Mouse (Mus musculus): ENCODE measurements around the gene Matn4.
"Not testable (repeated sequence)": the region's sequence is repeated elsewhere in the genome, so short reads cannot be mapped to it uniquely, and the experiment has no call there.

Gene Matn4

DNA sequence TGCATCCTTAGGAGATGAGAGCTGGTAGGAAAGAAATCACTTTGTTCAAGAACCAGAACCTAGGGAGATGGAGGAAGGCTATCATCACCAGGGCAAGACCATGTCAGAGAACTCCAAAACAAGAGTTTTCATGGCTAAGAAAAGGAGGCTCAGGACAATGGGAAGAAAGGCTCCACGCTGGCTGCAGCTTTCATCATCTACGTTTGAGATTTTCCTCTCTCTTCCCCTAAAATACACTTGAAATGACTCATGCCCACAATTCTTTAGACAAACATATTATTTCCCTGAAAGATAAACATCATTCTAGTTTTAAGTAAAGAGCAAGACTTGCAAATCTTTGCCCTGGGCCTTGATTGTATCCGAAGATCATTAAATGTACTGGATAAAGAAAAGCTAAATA, 33.6 kb downstream of the Matn4 start:
- no peak for DNase-seq (ENCODE audit: low spot score)

DNA sequence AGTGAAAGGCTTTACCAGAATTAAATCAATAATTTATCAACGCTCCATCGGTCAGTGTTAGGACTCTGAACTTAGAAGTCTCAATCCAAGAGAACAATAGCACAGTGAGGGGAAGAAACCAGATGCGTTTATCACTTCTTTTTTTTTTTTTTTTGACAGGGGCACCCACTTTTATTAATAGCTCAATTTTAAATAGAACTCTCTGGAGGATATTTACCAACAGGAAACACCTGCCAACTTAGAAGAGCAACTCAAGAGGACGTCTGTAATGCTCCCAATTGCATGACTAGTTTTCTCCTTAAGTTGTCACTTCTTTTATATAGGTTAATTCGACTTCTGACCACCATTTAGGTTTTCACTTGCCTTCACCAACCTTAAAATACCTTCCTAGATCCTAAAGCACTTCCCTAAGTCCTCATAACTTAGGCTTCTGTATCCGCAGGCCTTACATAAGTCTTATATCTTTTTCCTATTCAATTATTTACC, 36.3 kb downstream of the Matn4 start:
- no peak for DNase-seq (ENCODE audit: low spot score)

DNA sequence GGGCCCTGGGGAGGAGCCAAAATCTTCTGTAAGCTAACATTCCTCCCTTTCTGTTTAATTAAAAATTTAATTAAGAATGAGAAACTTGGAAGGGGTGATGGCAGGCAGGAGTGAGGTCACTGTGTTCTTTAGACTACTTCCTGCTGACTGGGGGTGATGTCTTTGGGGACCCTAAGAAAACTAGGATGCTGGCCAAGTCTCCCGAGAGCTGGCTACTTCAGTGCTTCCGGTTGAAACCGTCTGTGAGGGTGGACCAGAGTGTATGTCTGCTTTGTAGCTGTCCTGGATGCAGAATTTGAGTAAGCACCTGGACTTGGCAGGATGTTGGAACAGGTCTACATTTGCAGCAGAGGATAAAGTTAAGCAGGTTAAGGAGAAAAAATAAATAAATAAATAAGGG, 38.0 kb downstream of the Matn4 start:
- no peak for DNase-seq (ENCODE audit: low spot score)

DNA sequence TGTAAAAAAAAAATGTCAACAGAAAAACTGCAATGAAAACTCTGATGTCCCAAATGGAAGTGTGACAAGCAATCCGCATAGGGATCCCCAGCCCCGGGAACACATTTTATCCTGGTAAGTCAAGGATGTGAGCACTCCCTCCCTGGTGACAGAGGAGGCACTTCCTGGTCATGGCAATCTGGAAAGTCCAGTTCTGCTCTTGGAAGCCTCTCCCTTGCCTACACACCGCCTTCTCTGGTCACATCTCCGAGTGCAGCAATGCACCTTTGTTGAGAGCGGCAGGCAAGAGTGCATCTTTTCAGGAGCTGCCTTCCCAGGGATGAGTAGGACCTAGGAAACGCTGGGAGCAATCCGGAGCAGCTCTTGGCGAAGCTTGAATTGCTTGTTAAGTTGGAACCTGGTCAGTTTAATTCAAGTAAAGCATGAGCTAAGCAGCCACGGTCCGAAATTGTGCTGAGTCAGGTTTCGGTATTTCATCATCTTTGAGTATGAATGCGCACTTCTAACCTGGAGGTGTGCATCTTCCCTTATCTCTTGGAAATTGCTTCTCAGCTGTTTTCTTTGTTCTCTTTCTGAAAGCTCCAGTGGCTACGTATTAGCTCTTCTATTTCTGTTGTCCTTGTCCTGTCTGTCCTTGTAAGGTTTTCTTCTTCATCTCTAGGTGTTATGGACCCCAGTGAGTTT, 43.8 kb downstream of the Matn4 start:
- no peak for DNase-seq (ENCODE audit: low spot score)

DNA sequence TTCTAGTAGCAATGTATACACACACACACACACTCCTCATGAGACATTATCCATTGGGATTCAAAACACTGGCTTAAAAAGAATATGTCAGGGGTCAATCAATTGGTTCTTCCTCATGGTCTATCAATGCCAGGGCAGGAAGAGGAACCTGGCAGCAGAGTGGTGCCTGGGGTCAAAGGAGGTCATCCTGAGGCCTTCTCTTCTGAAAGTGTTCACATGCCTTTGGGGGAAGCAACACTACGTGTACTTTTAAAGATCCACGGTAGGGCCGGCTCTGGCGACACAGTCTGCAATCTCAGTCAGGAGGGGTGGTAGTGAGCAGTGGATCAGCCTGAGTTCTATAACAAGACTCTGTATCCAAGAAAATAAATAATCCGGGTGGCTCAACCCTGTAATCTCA, 45.3 kb downstream of the Matn4 start:
- DNase-seq (ENCODE audit: low spot score) = no peak

DNA sequence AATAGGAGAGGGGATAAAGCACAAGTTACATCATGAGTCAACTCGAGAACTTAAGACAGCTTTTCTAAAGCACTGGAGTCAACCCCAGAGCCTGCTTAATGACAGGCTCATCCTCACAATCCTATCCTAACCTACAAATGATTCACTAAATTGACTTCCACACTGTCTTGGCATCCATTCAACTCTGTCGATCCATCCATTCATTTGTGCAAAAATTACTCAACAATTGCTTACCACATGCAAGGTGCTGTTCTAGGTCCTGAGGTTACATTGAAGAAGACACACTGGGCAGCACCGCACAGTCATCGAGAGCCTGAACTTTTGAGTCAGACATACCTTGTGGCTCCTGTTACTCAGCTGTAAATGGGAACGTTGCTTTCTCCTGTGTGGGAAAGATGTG, 45.9 kb downstream of the Matn4 start:
- no peak for DNase-seq (ENCODE audit: low spot score)

DNA sequence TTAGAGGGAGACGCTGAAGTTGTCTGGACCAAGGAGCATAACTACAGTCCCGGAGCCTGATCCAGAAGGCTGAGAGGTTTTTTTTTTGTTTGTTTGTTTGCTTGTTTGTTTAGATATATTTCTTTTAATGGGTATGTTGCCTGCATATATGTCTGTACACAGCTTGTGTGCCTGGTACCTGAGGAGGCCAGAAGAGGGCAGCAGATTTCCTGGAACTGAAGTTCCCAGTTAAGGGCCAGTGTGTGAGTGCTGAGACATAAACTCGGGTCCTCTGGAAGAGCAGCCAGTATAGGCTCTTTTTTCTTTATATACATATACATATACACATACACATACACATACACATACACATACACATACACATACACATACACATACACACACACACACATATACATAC, 46.6 kb downstream of the Matn4 start:
- no peak for DNase-seq (ENCODE audit: low spot score)

DNA sequence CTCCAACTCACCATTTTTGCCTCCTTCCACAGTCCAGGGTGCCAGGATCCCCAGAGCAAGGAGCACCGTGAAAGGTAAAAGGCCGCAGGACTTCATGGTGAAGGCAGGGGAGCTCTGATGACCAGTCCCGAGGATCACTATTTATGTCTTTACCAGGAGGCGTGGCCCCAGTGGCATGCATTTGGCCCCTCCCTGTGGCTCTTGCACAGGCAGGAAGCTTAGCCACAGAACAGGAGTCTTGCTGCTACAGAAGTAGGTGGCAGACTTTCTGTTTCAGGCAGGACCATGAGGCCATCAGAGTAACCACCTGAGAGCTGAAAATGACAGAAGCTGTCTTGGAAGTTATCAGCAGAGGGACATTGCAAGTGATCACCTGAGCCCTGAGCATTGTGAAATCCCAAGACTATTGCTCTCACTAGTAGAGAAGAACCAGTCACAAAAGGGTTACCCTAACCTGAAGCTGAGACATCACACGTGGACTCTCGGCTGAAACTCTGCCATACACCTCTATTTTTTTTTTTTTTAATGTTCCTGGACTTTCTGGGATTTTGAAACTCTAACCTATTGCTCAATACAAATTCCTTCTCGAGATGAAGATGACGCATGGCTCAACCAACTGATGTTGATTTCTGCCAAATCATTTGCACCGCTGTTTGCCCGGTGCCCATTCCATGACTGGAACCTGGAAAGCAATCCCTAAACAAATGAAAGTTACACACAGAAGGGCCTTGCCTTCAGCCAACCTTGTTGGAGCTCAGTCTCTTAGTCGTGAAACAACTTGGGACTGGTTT, 48.6 kb downstream of the Matn4 start:
- DNase-seq (ENCODE audit: low spot score) = no peak

DNA sequence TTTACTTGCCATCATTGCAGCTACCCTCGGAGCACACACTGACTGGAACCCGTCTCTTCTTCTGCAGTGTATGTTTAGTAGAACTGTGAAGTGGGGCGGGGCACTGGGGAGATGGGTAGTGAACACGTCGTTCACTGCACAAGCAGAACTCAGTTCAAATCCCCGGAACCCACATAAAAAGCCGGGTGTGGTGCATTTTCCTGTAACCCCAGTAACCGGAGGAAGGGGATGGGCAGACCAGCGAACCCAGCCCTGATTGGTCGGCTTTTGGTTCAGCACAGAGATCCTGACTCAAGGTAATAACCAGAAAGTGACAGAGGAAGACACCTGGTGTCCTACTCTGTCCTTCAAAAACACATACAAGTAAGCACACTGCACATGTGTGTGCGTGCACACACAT, 51.6 kb downstream of the Matn4 start:
- DNase-seq (ENCODE audit: low spot score) = no peak

DNA sequence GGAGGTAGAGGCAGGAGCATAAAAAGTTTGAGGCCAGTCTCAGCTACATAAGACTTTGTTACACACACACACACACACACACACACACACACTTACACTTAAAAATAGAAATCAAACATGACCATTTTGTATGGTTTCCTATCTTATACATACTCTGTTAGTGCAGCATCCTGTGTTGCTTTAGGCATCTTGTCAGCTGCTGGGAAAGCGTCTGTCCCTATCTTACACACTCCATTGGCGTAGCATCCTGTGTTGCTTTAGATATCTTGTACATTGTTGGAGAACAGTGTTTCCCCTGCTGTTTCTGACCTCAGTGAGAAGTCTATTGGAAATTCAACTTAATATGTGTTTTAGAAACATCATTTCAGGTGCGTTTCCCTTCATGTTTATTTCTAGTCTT, 52.3 kb downstream of the Matn4 start:
- no peak for DNase-seq (ENCODE audit: low spot score)

DNA sequence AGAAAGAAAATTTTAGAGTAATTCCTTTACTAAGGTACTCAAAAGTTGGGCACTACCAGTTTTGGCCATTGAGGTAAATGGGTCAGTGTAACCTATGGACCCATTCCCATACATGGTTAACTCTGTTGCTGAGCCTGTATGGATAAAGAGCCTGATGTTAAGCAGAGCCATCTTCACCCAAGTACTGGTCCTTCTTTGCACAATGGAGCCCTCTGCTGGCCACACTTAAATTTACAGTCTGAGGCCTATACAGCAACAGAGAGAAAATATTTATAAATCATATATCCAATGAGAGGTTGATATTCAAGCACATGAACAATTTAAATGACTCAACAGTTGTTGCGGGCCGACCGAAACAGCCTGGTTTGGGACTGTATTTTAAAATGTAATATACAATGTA, 56.0 kb downstream of the Matn4 start:
- DNase-seq (ENCODE audit: low spot score) = no peak

DNA sequence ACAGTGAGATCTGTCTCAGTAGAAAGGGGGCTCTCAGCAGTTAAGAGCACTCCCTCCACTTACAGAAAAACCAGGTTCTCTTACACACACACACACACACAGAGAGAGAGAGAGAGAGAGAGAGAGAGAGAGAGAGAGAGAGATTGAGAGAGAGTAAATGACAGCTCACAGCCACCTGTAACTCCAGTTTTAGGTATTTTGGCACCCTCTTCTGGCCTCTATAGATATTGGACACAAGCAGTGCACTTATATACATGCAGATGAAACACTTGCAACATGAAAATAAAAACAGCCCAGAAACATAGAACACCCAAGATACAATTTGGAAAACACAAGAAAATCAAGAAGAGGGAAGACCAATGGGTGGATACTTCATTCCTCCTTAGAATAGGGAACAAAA, 57.3 kb downstream of the Matn4 start:
- not testable (repeated sequence) for DNase-seq (ENCODE audit: low spot score)

DNA sequence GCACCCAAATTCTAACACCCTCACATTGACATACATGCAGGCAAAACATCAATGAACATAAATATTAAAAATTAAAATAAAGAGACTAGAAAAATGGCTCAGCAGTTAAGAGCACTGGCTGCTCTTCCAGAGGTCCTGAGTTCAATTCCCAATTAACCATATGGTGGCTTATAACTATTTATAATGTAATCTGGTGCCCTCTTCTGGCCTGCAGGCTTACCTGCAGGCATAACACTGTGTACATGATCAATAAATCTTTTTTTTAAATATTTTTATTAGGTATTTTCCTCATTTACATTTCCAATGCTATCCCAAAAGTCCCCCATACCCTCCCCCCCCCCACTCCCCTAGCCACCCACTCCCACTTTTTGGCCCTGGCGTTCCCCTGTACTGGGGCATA, 61.2 kb downstream of the Matn4 start:
- not testable (repeated sequence) for DNase-seq (ENCODE audit: low spot score)

All from left cerebral cortex, adult 11 months (tissue).